Mouse (Mus musculus) embryonic facial prominence, embryonic 11.5 days (tissue): ENCODE measurements around the gene Ppp2r3c. TPM values are rescaled to one million over a fixed set of nuclear protein-coding genes. Genes with fewer than 3 reads are reported as not detected.

ENCODE experiments used
- ATAC-seq: fragments of 200-750 bp; cut with Nextera tagmentation; replicated peaks from 2 replicates; pipeline ENCODE4 v1.8.0; 2017; ENCODE audit warnings: low read depth; ENCODE audit not compliant: insufficient number of reproducible peaks, low FRiP score, low TSS enrichment
- DNase-seq: peaks from one replicate; pipeline ENCODE4 v3.0.0-alpha.2; 2015; ENCODE audit warnings: low spot score
- H3K27ac ChIP-seq: fragments of 300-500 bp; sonication (generic); replicated peaks from 2 replicates; pipeline ENCODE4 v1.5.1; 2014; ENCODE audit warnings: mild to moderate bottlenecking, low read depth, low read length, control low read depth
- H3K27me3 ChIP-seq: fragments of 300-500 bp; sonication (generic); 2 replicates; pipeline ENCODE4 v1.6.1; 2014; ENCODE audit warnings: mild to moderate bottlenecking, low read length, moderate library complexity, mixed read lengths; ENCODE audit not compliant: control insufficient read depth, insufficient read depth
- H3K36me3 ChIP-seq: fragments of 300-500 bp; sonication (generic); replicated peaks from 2 replicates; pipeline ENCODE4 v1.6.1; 2014; ENCODE audit warnings: low read depth, mild to moderate bottlenecking, low read length, moderate library complexity, mixed read lengths; ENCODE audit not compliant: control insufficient read depth, insufficient read depth
- H3K4me1 ChIP-seq: fragments of 300-500 bp; sonication (generic); 2 replicates; pipeline ENCODE4 v1.6.1; 2014; ENCODE audit warnings: low read length, mixed read lengths; ENCODE audit not compliant: control insufficient read depth, insufficient read depth
- H3K4me2 ChIP-seq: fragments of 300-500 bp; sonication (generic); 2 replicates; pipeline ENCODE4 v1.6.1; 2014; ENCODE audit warnings: low read depth, mild to moderate bottlenecking, control low read depth, low read length, moderate library complexity
- H3K4me3 ChIP-seq: fragments of 300-500 bp; sonication (generic); 2 replicates; pipeline ENCODE4 v1.5.1; 2014; ENCODE audit warnings: low read depth, low read length, control low read depth
- H3K9ac ChIP-seq: fragments of 300-500 bp; sonication (generic); replicated peaks from 2 replicates; pipeline ENCODE4 v1.6.1; 2014; ENCODE audit warnings: mild to moderate bottlenecking, control low read depth, low read length
- H3K9me3 ChIP-seq: fragments of 300-500 bp; sonication (generic); replicated peaks from 2 replicates; pipeline ENCODE4 v1.6.1; 2016; ENCODE audit warnings: mild to moderate bottlenecking, low read length, inconsistent platforms, mixed read lengths; ENCODE audit not compliant: control insufficient read depth
- WGBS: fragments of 180-500 bp; shearing (Covaris S2); extraction: QIAGEN DNeasy Blood & Tissue Kit; methylation state at CpG from one replicate; pipeline ENCODE4 v1.1.7; 2014; 5-methylcytosine and 5-hydroxymethylcytosine counted together
- polyA plus RNA-seq: library from polyadenylated mRNA; unstranded; fragments of >200 nt; fragmentation: Nextera tagmentation; extraction: Ambion mirVana; gene quantifications from 2 replicates; pipeline ENCODE4 v1.2.1, GENCODE M21; 2014

Ppp2r3c gene
- polyA plus RNA-seq, 1 experiment from 2014 or later, result 31.0 TPM

GRCm38 (mm10) chr12:55325702-55326101, 22.9 kb upstream of the Ppp2r3c start:
- no peak overlapping the region for H3K9ac ChIP-seq
- WGBS, result 93% methylated on average over 7 of the region's 7 CpGs
- no peaks in the 10 kb centered on the region for H3K36me3 ChIP-seq
- no peak overlapping the region for H3K4me2 ChIP-seq
- no peak for DNase-seq
- no peaks in the 10 kb centered on the region for H3K27me3 ChIP-seq
- no peak overlapping the region for H3K27ac ChIP-seq
- no peaks in the 10 kb centered on the region for H3K4me1 ChIP-seq
- H3K4me3 ChIP-seq, result no peak overlapping the region
- no peak for ATAC-seq
- H3K9me3 ChIP-seq, result no peaks in the 10 kb centered on the region

GRCm38 (mm10) chr12:55321642-55322291, 19.0 kb upstream of the Ppp2r3c start:
- whole genome bisulfite sequencing, result 81% methylated on average over 18 of the region's 18 CpGs
- DNase-seq (no peak), ATAC-seq (no peak)
- Histone ChIP-seq H3K36me3 (no peaks in the 10 kb centered on the region), H3K27ac (no peak overlapping the region), H3K9ac (no peak overlapping the region), H3K4me1 (no peaks in the 10 kb centered on the region), H3K4me2 (no peak overlapping the region), H3K4me3 (no peak overlapping the region), H3K9me3 (no peaks in the 10 kb centered on the region), H3K27me3 (no peaks in the 10 kb centered on the region)

- WGBS, result 50% methylated on average over 5 of the region's 5 CpGs
- no peaks in the 10 kb centered on the region for H3K4me1 ChIP-seq
- H3K36me3 ChIP-seq, result no peaks in the 10 kb centered on the region
- H3K27ac ChIP-seq, result no peak overlapping the region
- no peak overlapping the region for H3K4me3 ChIP-seq
- H3K9me3 ChIP-seq, result no peaks in the 10 kb centered on the region
- no peak overlapping the region for H3K4me2 ChIP-seq
- no peak for ATAC-seq
- H3K27me3 ChIP-seq, result no peaks in the 10 kb centered on the region
- peak; percentile 90 for DNase-seq
- no peak overlapping the region for H3K9ac ChIP-seq
Measured at GRCm38 (mm10) chr12:55315192-55315591, 12.4 kb upstream of the Ppp2r3c start.

- H3K36me3 ChIP-seq, result no peaks in the 10 kb centered on the region
- H3K4me2 ChIP-seq, result no peak overlapping the region
- H3K4me3 ChIP-seq, result no peak overlapping the region
- H3K27ac ChIP-seq, result no peak overlapping the region
- DNase-seq (no peak), ATAC-seq (no peak)
- no peaks in the 10 kb centered on the region for H3K9me3 ChIP-seq
- no peak overlapping the region for H3K9ac ChIP-seq
- H3K4me1 ChIP-seq, result no peaks in the 10 kb centered on the region
- WGBS, result 86% methylated on average over 5 of the region's 5 CpGs
- no peaks in the 10 kb centered on the region for H3K27me3 ChIP-seq
Measured at GRCm38 (mm10) chr12:55313901-55314300, 11.1 kb upstream of the Ppp2r3c start.

- Histone ChIP-seq H3K4me3 (no peak overlapping the region), H3K36me3 (no peaks in the 10 kb centered on the region), H3K4me2 (no peak overlapping the region), H3K27ac (no peak overlapping the region), H3K27me3 (no peaks in the 10 kb centered on the region), H3K9ac (no peak overlapping the region), H3K4me1 (no peaks in the 10 kb centered on the region), H3K9me3 (no peaks in the 10 kb centered on the region)
- DNase-seq (no peak), ATAC-seq (no peak)
- 87% methylated on average over 7 of the region's 7 CpGs for WGBS
Measured at GRCm38 (mm10) chr12:55311841-55312240, 9.0 kb upstream of the Ppp2r3c start.

GRCm38 (mm10) chr12:55309501-55309900, 6.7 kb upstream of the Ppp2r3c start:
- Histone ChIP-seq H3K4me1 (no peaks in the 10 kb centered on the region), H3K27me3 (no peaks in the 10 kb centered on the region), H3K4me3 (no peak overlapping the region), H3K36me3 (no peaks in the 10 kb centered on the region), H3K9me3 (no peaks in the 10 kb centered on the region), H3K4me2 (no peak overlapping the region), H3K27ac (no peak overlapping the region), H3K9ac (no peak overlapping the region)
- 69% methylated on average over 8 of the region's 8 CpGs for WGBS
- DNase-seq (no peak), ATAC-seq (no peak)

GRCm38 (mm10) chr12:55308731-55309130, 5.9 kb upstream of the Ppp2r3c start:
- H3K27ac ChIP-seq, result no peak overlapping the region
- WGBS, result 88% methylated on average over 9 of the region's 9 CpGs
- no peaks in the 10 kb centered on the region for H3K27me3 ChIP-seq
- ATAC-seq (no peak), DNase-seq (no peak)
- no peak overlapping the region for H3K4me3 ChIP-seq
- H3K36me3 ChIP-seq, result no peaks in the 10 kb centered on the region
- H3K9me3 ChIP-seq, result no peaks in the 10 kb centered on the region
- no peak overlapping the region for H3K9ac ChIP-seq
- no peaks in the 10 kb centered on the region for H3K4me1 ChIP-seq
- no peak overlapping the region for H3K4me2 ChIP-seq

- DNase-seq (no peak), ATAC-seq (no peak)
- Histone ChIP-seq H3K27me3 (no peaks in the 10 kb centered on the region), H3K9ac (no peak overlapping the region), H3K36me3 (no peaks in the 10 kb centered on the region), H3K4me3 (no peak overlapping the region), H3K9me3 (no peaks in the 10 kb centered on the region), H3K4me1 (no peaks in the 10 kb centered on the region), H3K4me2 (no peak overlapping the region), H3K27ac (no peak overlapping the region)
- WGBS, result 85% methylated on average over 6 of the region's 6 CpGs
Measured at GRCm38 (mm10) chr12:55307566-55307965, 4.8 kb upstream of the Ppp2r3c start.
